Mouse (Mus musculus): ENCODE data around the gene Mtus2. TPM values are rescaled to one million over a fixed set of nuclear protein-coding genes. Genes with fewer than 3 reads are reported as not detected.

The Mtus2 gene
- 2.0 and 3.5 TPM in 2 replicates for polyA plus RNA-seq (2016; fragmentation: Nextera tagmentation; extraction: Ambion mirVana)

GRCm38 (mm10) chr5:147956821-147957564, at the start of gene Mtus2:
Gene Mtus2, plus strand, starts transcription at chr5:147957320.
- H3K27ac ChIP-seq, result peak within 1 kb of the TSS; percentile 64
- DNase-seq (ENCODE audit: extremely low spot score, low spot score), result peak; percentile 84
- WGBS, result under 1% methylated on average over 55 of the region's 55 CpGs
- peaks cover 51% of the 10 kb centered on the region for H3K27me3 ChIP-seq (ENCODE audit: poor library complexity, severe bottlenecking)
- peaks cover 20% of the 10 kb centered on the region for H3K4me1 ChIP-seq
- H3K36me3 ChIP-seq (replicated peaks), result no peaks in the 10 kb centered on the region
- H3K4me3 ChIP-seq, result peak within 1 kb of the TSS; percentile 68
- no peaks in the 10 kb centered on the region for H3K9me3 ChIP-seq

GRCm38 (mm10) chr5:147907851-147908250, 49.3 kb upstream of the Mtus2 start:
- WGBS, result 91% methylated on average over 8 of the region's 8 CpGs
- Histone ChIP-seq H3K27me3 (ENCODE audit: poor library complexity, severe bottlenecking) (no peaks in the 10 kb centered on the region), H3K27ac (no peak overlapping the region), H3K36me3 (replicated peaks) (no peaks in the 10 kb centered on the region), H3K4me1 (no peaks in the 10 kb centered on the region), H3K9me3 (no peaks in the 10 kb centered on the region), H3K4me3 (no peak overlapping the region)
- no peak for DNase-seq (ENCODE audit: extremely low spot score, low spot score)

- WGBS, result 90% methylated on average over 12 of the region's 12 CpGs
- DNase-seq (ENCODE audit: extremely low spot score, low spot score), result no peak
- Histone ChIP-seq H3K4me1 (peaks cover 11% of the 10 kb centered on the region), H3K4me3 (no peak overlapping the region), H3K9me3 (no peaks in the 10 kb centered on the region), H3K27me3 (ENCODE audit: poor library complexity, severe bottlenecking) (no peaks in the 10 kb centered on the region), H3K36me3 (replicated peaks) (no peaks in the 10 kb centered on the region), H3K27ac (no peak overlapping the region)
These were observed 46.2 kb upstream of the Mtus2 start for GRCm38 (mm10) chr5:147910807-147911509.

GRCm38 (mm10) chr5:147911744-147912143, 45.4 kb upstream of the Mtus2 start:
- H3K27ac ChIP-seq, result no peak overlapping the region

GRCm38 (mm10) chr5:147913241-147913842, 43.8 kb upstream of the Mtus2 start:
- Histone ChIP-seq H3K4me1 (peaks cover 11% of the 10 kb centered on the region), H3K36me3 (replicated peaks) (no peaks in the 10 kb centered on the region), H3K4me3 (no peak overlapping the region), H3K9me3 (no peaks in the 10 kb centered on the region), H3K27ac (peak overlapping the region; percentile 62), H3K27me3 (ENCODE audit: poor library complexity, severe bottlenecking) (no peaks in the 10 kb centered on the region)
- no peak for DNase-seq (ENCODE audit: extremely low spot score, low spot score)
- 36% methylated on average over 14 of the region's 14 CpGs for WGBS

More at GRCm38 (mm10) chr5:147911744-147912143, 45.4 kb upstream of the Mtus2 start:
- Histone ChIP-seq H3K4me1 (peaks cover 11% of the 10 kb centered on the region), H3K4me3 (no peak overlapping the region), H3K27me3 (ENCODE audit: poor library complexity, severe bottlenecking) (no peaks in the 10 kb centered on the region), H3K36me3 (replicated peaks) (no peaks in the 10 kb centered on the region), H3K9me3 (no peaks in the 10 kb centered on the region)
- DNase-seq (ENCODE audit: extremely low spot score, low spot score), result no peak
- 91% methylated on average over 5 of the region's 5 CpGs for WGBS

- no peaks in the 10 kb centered on the region for H3K9me3 ChIP-seq
- no peaks in the 10 kb centered on the region for H3K36me3 ChIP-seq (replicated peaks)
- H3K27me3 ChIP-seq (ENCODE audit: poor library complexity, severe bottlenecking), result no peaks in the 10 kb centered on the region
- H3K4me1 ChIP-seq, result peaks cover 11% of the 10 kb centered on the region
- no peak overlapping the region for H3K27ac ChIP-seq
- no peak for DNase-seq (ENCODE audit: extremely low spot score, low spot score)
- H3K4me3 ChIP-seq, result no peak overlapping the region
- WGBS, result 61% methylated on average over 6 of the region's 6 CpGs
These were observed 42.0 kb upstream of the Mtus2 start for GRCm38 (mm10) chr5:147915038-147915566.

- no peak overlapping the region for H3K27ac ChIP-seq
- H3K4me3 ChIP-seq, result no peak overlapping the region
- H3K36me3 ChIP-seq (replicated peaks), result no peaks in the 10 kb centered on the region
- no peaks in the 10 kb centered on the region for H3K27me3 ChIP-seq (ENCODE audit: poor library complexity, severe bottlenecking)
- no peak for DNase-seq (ENCODE audit: extremely low spot score, low spot score)
- WGBS, result 88% methylated on average over 9 of the region's 9 CpGs
- peaks cover 11% of the 10 kb centered on the region for H3K4me1 ChIP-seq
- no peaks in the 10 kb centered on the region for H3K9me3 ChIP-seq
These were observed 40.9 kb upstream of the Mtus2 start for GRCm38 (mm10) chr5:147916171-147916570.

GRCm38 (mm10) chr5:147918044-147918846, 38.9 kb upstream of the Mtus2 start:
- 81% methylated on average over 17 of the region's 17 CpGs for WGBS
- no peak for DNase-seq (ENCODE audit: extremely low spot score, low spot score)

GRCm38 (mm10) chr5:147924621-147925020, 32.5 kb upstream of the Mtus2 start:
- Histone ChIP-seq H3K4me3 (no peak overlapping the region), H3K9me3 (no peaks in the 10 kb centered on the region), H3K27me3 (ENCODE audit: poor library complexity, severe bottlenecking) (no peaks in the 10 kb centered on the region), H3K4me1 (no peaks in the 10 kb centered on the region), H3K36me3 (replicated peaks) (no peaks in the 10 kb centered on the region), H3K27ac (no peak overlapping the region)
- 87% methylated on average over 5 of the region's 5 CpGs for WGBS
- no peak for DNase-seq (ENCODE audit: extremely low spot score, low spot score)

More at GRCm38 (mm10) chr5:147918044-147918846, 38.9 kb upstream of the Mtus2 start:
- peaks cover 8% of the 10 kb centered on the region for H3K4me1 ChIP-seq
- no peak overlapping the region for H3K4me3 ChIP-seq
- no peaks in the 10 kb centered on the region for H3K27me3 ChIP-seq (ENCODE audit: poor library complexity, severe bottlenecking)
- H3K9me3 ChIP-seq, result no peaks in the 10 kb centered on the region
- H3K27ac ChIP-seq, result no peak overlapping the region
- no peaks in the 10 kb centered on the region for H3K36me3 ChIP-seq (replicated peaks)

GRCm38 (mm10) chr5:147925935-147926604, 31.1 kb upstream of the Mtus2 start:
- no peaks in the 10 kb centered on the region for H3K36me3 ChIP-seq (replicated peaks)
- no peak for DNase-seq (ENCODE audit: extremely low spot score, low spot score)
- H3K4me1 ChIP-seq, result no peaks in the 10 kb centered on the region
- H3K27ac ChIP-seq, result no peak overlapping the region
- WGBS, result 71% methylated on average over 15 of the region's 15 CpGs
- H3K9me3 ChIP-seq, result no peaks in the 10 kb centered on the region
- no peaks in the 10 kb centered on the region for H3K27me3 ChIP-seq (ENCODE audit: poor library complexity, severe bottlenecking)
- no peak overlapping the region for H3K4me3 ChIP-seq

- no peaks in the 10 kb centered on the region for H3K27me3 ChIP-seq (ENCODE audit: poor library complexity, severe bottlenecking)
- H3K4me1 ChIP-seq, result no peaks in the 10 kb centered on the region
- no peak for DNase-seq (ENCODE audit: extremely low spot score, low spot score)
- no peaks in the 10 kb centered on the region for H3K36me3 ChIP-seq (replicated peaks)
- no peak overlapping the region for H3K27ac ChIP-seq
- H3K9me3 ChIP-seq, result no peaks in the 10 kb centered on the region
- 81% methylated on average over 7 of the region's 7 CpGs for WGBS
- no peak overlapping the region for H3K4me3 ChIP-seq
These were observed 28.2 kb upstream of the Mtus2 start for GRCm38 (mm10) chr5:147928668-147929497.

All from forebrain, embryonic 10.5 days (tissue).